Mouse (Mus musculus) CH12.LX (cell line): ENCODE measurements around the gene Cacnb2. TPM values are rescaled to one million over a fixed set of nuclear protein-coding genes. Genes with fewer than 3 reads are reported as not detected.

Source experiments
- DNase-seq: peaks from one replicate; pipeline ENCODE4 v3.0.0-alpha.2; 2013; ENCODE audit errors: extremely low read depth
- H3K27ac ChIP-seq: 2 replicates; pipeline ENCODE4 v1.5.1; 2012; ENCODE audit warnings: low read depth, mild to moderate bottlenecking, control low read depth, moderate library complexity; ENCODE audit not compliant: insufficient read depth
- H3K27me3 ChIP-seq: replicated peaks from 2 replicates; pipeline ENCODE3; 2012; ENCODE audit warnings: inconsistent platforms
- H3K36me3 ChIP-seq, 2 experiments: replicated peaks in 1 of 2; 2 replicates each; pipeline versions ENCODE3 to v1.6.1; 2012; ENCODE audit warnings: inconsistent platforms in 1 of 2, low read length in 1 of 2, mild to moderate bottlenecking in 1 of 2, mixed read lengths in 1 of 2, moderate library complexity in 1 of 2; ENCODE audit not compliant: control insufficient read depth in 1 of 2, insufficient read depth in 1 of 2
- H3K4me1 ChIP-seq, 2 experiments: 2 replicates each; pipeline ENCODE4 v1.6.1; 2012; ENCODE audit warnings: inconsistent platforms in 1 of 2, moderate library complexity in 1 of 2; ENCODE audit not compliant: insufficient read depth in 2 of 2, control insufficient read depth in 1 of 2
- H3K4me2 ChIP-seq: 2 replicates; pipeline ENCODE4 v1.6.1; 2012; ENCODE audit warnings: low read depth, mild to moderate bottlenecking, control low read depth; ENCODE audit not compliant: poor library complexity, insufficient read depth, severe bottlenecking
- H3K4me3 ChIP-seq, 3 experiments: fragments of 150-350 bp in 1 of 3; sonication (generic) in 1 of 3; replicated peaks in 1 of 3; 2 replicates each; pipeline versions ENCODE3 to v1.5.1; 2011 to 2012; ENCODE audit warnings: low read depth in 2 of 3, low read length in 2 of 3, mild to moderate bottlenecking in 2 of 3, moderate library complexity in 2 of 3, control low read depth in 1 of 3, improper control_type of control experiment in 1 of 3, inconsistent platforms in 1 of 3, mixed read lengths in 1 of 3; ENCODE audit not compliant: poor library complexity in 1 of 3
- H3K79me2 ChIP-seq: replicated peaks from 2 replicates; pipeline ENCODE4 v1.6.1; 2012; ENCODE audit warnings: mild to moderate bottlenecking, moderate library complexity; ENCODE audit not compliant: control insufficient read depth, poor library complexity, insufficient read depth, severe bottlenecking; ENCODE audit errors: extremely low read depth
- H3K9ac ChIP-seq: 2 replicates; pipeline ENCODE4 v1.6.1; 2012; ENCODE audit warnings: low read depth, mild to moderate bottlenecking, control low read depth, moderate library complexity; ENCODE audit not compliant: insufficient read depth
- H3K9me3 ChIP-seq: replicated peaks from 2 replicates; pipeline ENCODE3; 2012; ENCODE audit warnings: low read length, inconsistent platforms, mixed read lengths
- CHD1 ChIP-seq: IDR thresholded peaks from 2 replicates; pipeline ENCODE4 v1.6.1; 2012; ENCODE audit warnings: low read depth, low read length, improper control_type of control experiment, inconsistent platforms
- EP300 ChIP-seq: IDR thresholded peaks from 2 replicates; pipeline ENCODE4 v1.6.1; 2011; ENCODE audit warnings: low read length, improper control_type of control experiment
- ETS1 ChIP-seq: conservative IDR thresholded peaks from 2 replicates; pipeline ENCODE4 v1.6.1; 2012; ENCODE audit warnings: low read depth, mild to moderate bottlenecking, inconsistent platforms, low read length, improper control_type of control experiment, moderate library complexity
- HCFC1 ChIP-seq: IDR thresholded peaks from 2 replicates; pipeline ENCODE4 v1.6.1; 2012; ENCODE audit warnings: low read depth, mild to moderate bottlenecking, inconsistent platforms, low read length, improper control_type of control experiment
- IRF4 ChIP-seq: IDR thresholded peaks from 2 replicates; pipeline ENCODE4 v1.6.1; 2014; ENCODE audit warnings: low read depth, mild to moderate bottlenecking, inconsistent platforms, low read length, improper control_type of control experiment
- MAFK ChIP-seq: IDR thresholded peaks from 2 replicates; pipeline ENCODE4 v1.6.1; 2011; ENCODE audit warnings: low read length, improper control_type of control experiment; ENCODE audit not compliant: insufficient replicate concordance
- MAZ ChIP-seq: IDR thresholded peaks from 2 replicates; pipeline ENCODE4 v1.6.1; 2012; ENCODE audit warnings: low read depth, mild to moderate bottlenecking, inconsistent platforms, low read length, improper control_type of control experiment, moderate library complexity
- MEF2A ChIP-seq: IDR thresholded peaks from 2 replicates; pipeline ENCODE4 v1.6.1; 2014; ENCODE audit warnings: low read depth, mild to moderate bottlenecking, inconsistent platforms, low read length, improper control_type of control experiment, borderline replicate concordance
- MXI1 ChIP-seq: IDR thresholded peaks from 2 replicates; pipeline ENCODE4 v1.6.1; 2011; ENCODE audit warnings: mild to moderate bottlenecking, low read depth, low read length, improper control_type of control experiment
- NELFE ChIP-seq: IDR thresholded peaks from 2 replicates; pipeline ENCODE4 v1.6.1; 2011; ENCODE audit warnings: low read depth, low read length, improper control_type of control experiment
- POLR2AphosphoS2 ChIP-seq: IDR thresholded peaks from 2 replicates; pipeline ENCODE4 v1.6.1; 2011; ENCODE audit warnings: low read depth, low read length, improper control_type of control experiment
- RAD21 ChIP-seq: IDR thresholded peaks from 2 replicates; pipeline ENCODE4 v1.6.1; 2011; ENCODE audit warnings: low read depth, mild to moderate bottlenecking, low read length, improper control_type of control experiment, moderate library complexity
- SIN3A ChIP-seq: IDR thresholded peaks from 2 replicates; pipeline ENCODE4 v1.6.1; 2012; ENCODE audit warnings: low read length, improper control_type of control experiment, inconsistent platforms
- SMC3 ChIP-seq: IDR thresholded peaks from 2 replicates; pipeline ENCODE4 v1.6.1; 2011; ENCODE audit warnings: low read depth, low read length, improper control_type of control experiment
- TBP ChIP-seq: conservative IDR thresholded peaks from 2 replicates; pipeline ENCODE4 v1.6.1; 2011; ENCODE audit warnings: low read depth, low read length, improper control_type of control experiment
- UBTF ChIP-seq: IDR thresholded peaks from 2 replicates; pipeline ENCODE4 v1.6.1; 2012; ENCODE audit warnings: low read depth, mild to moderate bottlenecking, inconsistent platforms, low read length, improper control_type of control experiment, moderate library complexity
- USF1 ChIP-seq: IDR thresholded peaks from 2 replicates; pipeline ENCODE4 v1.6.1; 2014; ENCODE audit warnings: low read depth, mild to moderate bottlenecking, inconsistent platforms, low read length, improper control_type of control experiment
- USF2 ChIP-seq: conservative IDR thresholded peaks from 2 replicates; pipeline ENCODE4 v1.6.1; 2011; ENCODE audit warnings: low read depth, low read length, improper control_type of control experiment
- ZC3H11A ChIP-seq: IDR thresholded peaks from 2 replicates; pipeline ENCODE4 v1.6.1; 2012; ENCODE audit warnings: low read depth, mild to moderate bottlenecking, inconsistent platforms, low read length, improper control_type of control experiment
- ZKSCAN1 ChIP-seq: IDR thresholded peaks from 2 replicates; pipeline ENCODE4 v1.6.1; 2012; ENCODE audit warnings: low read depth, inconsistent platforms, low read length, improper control_type of control experiment, borderline replicate concordance
- ZNF384 ChIP-seq: IDR thresholded peaks from 2 replicates; pipeline ENCODE4 v1.6.1; 2012; ENCODE audit warnings: low read depth, low read length, improper control_type of control experiment, inconsistent platforms
- dilution Hi-C: fragments of 300-500 bp; cut with MboI; formaldehyde crosslinking; loops from 2 replicates; pipeline ENCODE4 v1.14.3; 2020; ENCODE audit warnings: low sequenced_read_pairs; ENCODE audit not compliant: extremely low pct_unique_long_range_greater_than_20kb, extremely low pct_ligation_motif_present
- in situ Hi-C: fragments of 300-500 bp; cut with MboI; formaldehyde crosslinking; loops from 3 replicates; pipeline ENCODE4 v1.14.3; 2019; ENCODE audit warnings: low sequenced_read_pairs, low pct_ligation_motif_present, low pct_unique_long_range_greater_than_20kb, mixed read lengths
- polyA plus RNA-seq: library from polyadenylated mRNA; unstranded; fragments of >175 nt; gene quantifications from 2 replicates; pipeline ENCODE4 v1.2.1, GENCODE M21; 2012; ENCODE audit warnings: low read depth; ENCODE audit not compliant: insufficient read length
- total RNA-seq, 2 experiments: library from RNA; depleted of rRNA; stranded (reverse); fragments of 300-350 nt in 1 of 2; fragments of >200 nt in 1 of 2; gene quantifications; 2 replicates each; pipeline ENCODE4 v1.2.3; 2012 to 2014

Cacnb2 gene
- total and polyA plus RNA-seq, 3 experiments = 0.42 to 2.8 (median 0.93) TPM

GRCm38 (mm10) chr2:14639266-14639665 is 36.4 kb downstream of the Cacnb2 start:
- TF ChIP-seq POLR2AphosphoS2 (no peak), UBTF (no peak), USF1 (no peak), CHD1 (no peak), MEF2A (no peak)
- H3K36me3 ChIP-seq = no peaks in the 10 kb centered on the region
- no peak for DNase-seq
- H3K27ac ChIP-seq = no peak overlapping the region
- no peaks in the 10 kb centered on the region for H3K27me3 ChIP-seq
- in situ Hi-C loops (no loop called here), dilution Hi-C loops (no loop called here)
- H3K9ac ChIP-seq = no peak overlapping the region
- H3K9me3 ChIP-seq = no peaks in the 10 kb centered on the region
- no peaks in the 10 kb centered on the region for H3K79me2 ChIP-seq
- no peak overlapping the region for H3K4me2 ChIP-seq
- peaks cover 2 to 4% of the 10 kb centered on the region in 2 experiments; a peak in 2 of 4 replicates for H3K4me1 ChIP-seq
- H3K4me3 ChIP-seq = no peak overlapping the region

- H3K9me3 ChIP-seq = no peaks in the 10 kb centered on the region
- H3K4me3 ChIP-seq = no peak overlapping the region
- H3K4me1 ChIP-seq = 0 out of 4 replicates have a peak, but pooled peaks cover 0 to 2% of the 10 kb centered on the region in 2 experiments
These were observed 37.0 kb downstream of the Cacnb2 start for GRCm38 (mm10) chr2:14639877-14640276.

GRCm38 (mm10) chr2:14641040-14641439 is 38.2 kb downstream of the Cacnb2 start:
- 0 out of 4 replicates have a peak, but pooled peaks cover 0 to 2% of the 10 kb centered on the region in 2 experiments for H3K4me1 ChIP-seq
- no peak overlapping the region for H3K4me2 ChIP-seq
- in situ Hi-C loops (no loop called here), dilution Hi-C loops (no loop called here)
- no peaks in the 10 kb centered on the region for H3K79me2 ChIP-seq
- H3K9me3 ChIP-seq = no peaks in the 10 kb centered on the region
- H3K4me3 ChIP-seq = no peak overlapping the region
- no peak for DNase-seq
- no peaks in the 10 kb centered on the region for H3K36me3 ChIP-seq
- H3K27ac ChIP-seq = no peak overlapping the region
- H3K27me3 ChIP-seq = no peaks in the 10 kb centered on the region
- TF ChIP-seq ZC3H11A = no peak
- TF ChIP-seq MAFK = no peak
- no peak for TF ChIP-seq TBP
- no peak for TF ChIP-seq SIN3A
- TF ChIP-seq HCFC1 = no peak
- no peak for TF ChIP-seq MAZ
- no peak for TF ChIP-seq NELFE
- TF ChIP-seq POLR2AphosphoS2 = no peak
- no peak for TF ChIP-seq RAD21
- no peak for TF ChIP-seq IRF4
- no peak for TF ChIP-seq ETS1
- TF ChIP-seq SMC3 = no peak
- TF ChIP-seq ZNF384 = no peak
- no peak for TF ChIP-seq EP300
- TF ChIP-seq USF2 = no peak
- TF ChIP-seq MXI1 = no peak
- no peak overlapping the region for H3K9ac ChIP-seq

More at GRCm38 (mm10) chr2:14639877-14640276, 37.0 kb downstream of the Cacnb2 start:
- DNase-seq = no peak
- TF ChIP-seq ZKSCAN1 = no peak
- no peak overlapping the region for H3K27ac ChIP-seq
- H3K4me2 ChIP-seq = no peak overlapping the region
- no peaks in the 10 kb centered on the region for H3K36me3 ChIP-seq
- no peaks in the 10 kb centered on the region for H3K27me3 ChIP-seq
- dilution Hi-C loops = no loop called here
- in situ Hi-C loops = no loop called here
- no peak overlapping the region for H3K9ac ChIP-seq
- no peaks in the 10 kb centered on the region for H3K79me2 ChIP-seq
